Mouse (Mus musculus) MN1 (cell line): Measurements from ENCODE around the gene Zfp446.
A peak's percentile ranks its signal among the peaks of the same experiment; 100 is the strongest.

Experiments used
- DNase-seq: peaks from one replicate; pipeline ENCODE4 v3.0.0-alpha.2; 2016; ENCODE audit warnings: low spot score

The Zfp446 gene

GRCm38 (mm10) chr7:13024805-13025204 is 47.2 kb downstream of the Zfp446 start:
- DNase-seq, result peak; percentile 75

GRCm38 (mm10) chr7:13025511-13026112 is 48.0 kb downstream of the Zfp446 start:
- DNase-seq, result no peak

DNA sequence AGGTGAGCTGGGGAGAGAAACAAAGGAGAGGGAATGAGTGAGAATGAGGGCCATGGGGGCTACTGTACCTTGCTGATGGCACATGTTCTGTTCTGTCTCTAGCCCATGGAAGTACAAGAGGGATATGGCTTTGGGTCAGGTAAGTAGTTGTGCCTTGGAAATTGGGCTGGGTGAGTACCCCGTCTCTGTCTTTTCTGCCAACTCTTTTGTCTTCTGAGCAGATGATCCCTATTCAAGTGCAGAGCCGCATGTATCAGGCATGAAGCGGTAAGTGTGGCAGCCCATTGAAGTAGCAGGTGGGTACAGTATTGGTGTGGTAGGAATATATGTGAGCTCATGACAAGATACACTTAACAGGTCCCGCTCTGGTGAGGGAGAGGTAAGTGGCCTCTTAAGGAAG is 51.3 kb downstream of the Zfp446 start:
- no peak for DNase-seq

- DNase-seq, result peak; percentile 52
Measured at GRCm38 (mm10) chr7:13031069-13031468, 53.4 kb downstream of the Zfp446 start.

DNA sequence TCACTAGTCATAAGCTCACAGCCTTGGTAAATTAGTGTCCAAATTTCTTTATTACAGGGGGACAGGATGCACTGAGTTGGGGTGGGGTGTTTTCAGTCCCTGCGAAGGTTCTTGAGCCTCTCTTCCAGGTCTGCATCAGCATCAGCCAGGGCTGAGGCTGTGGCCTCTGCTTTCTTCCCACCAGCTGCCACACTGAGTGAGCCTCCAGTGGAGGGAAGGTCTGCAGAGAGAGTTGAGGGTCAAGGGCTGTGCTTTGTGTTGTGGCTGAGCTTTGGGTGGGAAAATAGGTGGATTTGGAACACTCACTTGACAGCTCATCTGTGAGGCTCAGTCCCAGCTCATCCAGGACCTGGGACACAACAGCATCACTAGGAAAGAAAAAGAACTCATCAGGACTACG is 54.3 kb downstream of the Zfp446 start:
- no peak for DNase-seq

DNA sequence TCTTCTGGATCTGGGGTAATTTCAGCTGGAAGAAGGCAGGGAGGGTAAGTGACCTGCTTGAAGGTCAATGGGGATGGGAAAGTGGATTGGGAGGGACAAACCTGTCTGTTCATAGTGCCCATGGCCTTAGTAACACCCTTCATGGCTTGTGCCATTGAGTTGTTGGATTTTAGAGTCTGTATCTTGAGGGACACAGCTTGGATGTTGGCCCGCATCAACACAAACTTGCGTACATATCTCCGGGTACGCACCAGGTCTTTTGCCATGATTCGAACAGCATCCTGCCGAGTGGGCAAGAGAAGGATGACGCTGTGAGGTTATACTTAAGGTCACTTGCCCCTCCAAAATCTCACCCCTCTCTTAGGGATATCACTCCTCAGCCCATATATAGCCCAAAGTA is 54.9 kb downstream of the Zfp446 start:
- no peak for DNase-seq

- no peak for DNase-seq
Measured at GRCm38 (mm10) chr7:13033451-13034147, 56.0 kb downstream of the Zfp446 start.

DNA sequence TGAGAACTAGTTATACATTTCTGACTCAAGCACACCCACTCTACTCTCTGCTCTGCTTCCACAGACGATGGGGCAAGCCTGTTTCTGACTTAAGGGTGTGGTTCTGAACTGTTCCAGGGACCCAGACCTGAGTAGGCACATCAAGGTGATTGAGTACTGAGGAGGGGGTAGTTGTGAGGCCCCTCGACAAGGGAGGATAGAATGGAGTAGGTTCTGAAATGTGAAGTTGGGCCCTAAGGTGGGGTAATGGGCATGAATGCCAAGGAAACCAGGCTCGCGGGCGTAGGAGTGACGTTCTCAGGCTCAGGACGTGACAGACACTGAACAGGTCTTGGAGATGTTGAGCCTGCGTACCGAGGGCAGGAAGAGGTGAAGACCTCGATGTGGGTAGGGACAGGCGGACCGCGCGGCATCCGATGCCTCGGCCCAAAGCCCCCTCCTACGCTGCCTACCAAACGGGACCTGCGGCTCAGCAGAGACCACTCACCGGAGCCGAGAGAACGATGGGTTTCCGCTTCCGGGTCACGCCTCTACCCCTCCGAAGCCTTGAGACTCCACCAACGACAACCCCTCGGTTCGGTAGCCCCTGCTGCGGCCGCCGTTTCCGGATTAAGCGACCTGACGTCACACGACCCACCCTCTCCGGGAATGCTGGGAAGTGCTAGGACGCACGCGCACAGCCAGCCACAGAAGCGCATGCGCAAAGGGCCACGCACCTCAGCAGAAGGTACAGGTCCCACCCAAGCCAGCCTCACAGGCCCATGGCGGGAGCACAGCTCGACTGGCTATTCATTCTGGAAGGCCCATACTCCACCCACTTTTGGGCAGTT is 56.7 kb downstream of the Zfp446 start, which contains the start of gene Chmp2a:
Gene Chmp2a (minus strand): TSS at position 660 of the 830 bp plus-strand sequence.
- peak; percentile 94 for DNase-seq
